Mouse (Mus musculus) neural tube, embryonic 15.5 days (tissue): Measurements from ENCODE around the gene Ino80b. TPM values are rescaled to one million over a fixed set of nuclear protein-coding genes. Genes with fewer than 3 reads are reported as not detected.

ENCODE experiments used
- ATAC-seq: fragments of 200-750 bp; cut with Nextera tagmentation; 2 replicates; pipeline ENCODE4 v1.8.0; 2017; ENCODE audit warnings: mild to moderate bottlenecking, moderate TSS enrichment, moderate library complexity; ENCODE audit not compliant: low FRiP score
- H3K27ac ChIP-seq: fragments of 300-500 bp; sonication (generic); replicated peaks from 2 replicates; pipeline ENCODE4 v1.5.1; 2015; ENCODE audit warnings: mild to moderate bottlenecking, inconsistent platforms
- H3K27me3 ChIP-seq: fragments of 300-500 bp; sonication (generic); replicated peaks from 2 replicates; pipeline ENCODE4 v1.6.1; 2015; ENCODE audit warnings: inconsistent platforms
- H3K36me3 ChIP-seq: fragments of 300-500 bp; sonication (generic); 2 replicates; pipeline ENCODE4 v1.6.1; 2015; ENCODE audit warnings: inconsistent platforms
- H3K4me1 ChIP-seq: fragments of 300-500 bp; sonication (generic); 2 replicates; pipeline ENCODE4 v1.6.1; 2015; ENCODE audit warnings: inconsistent platforms
- H3K4me2 ChIP-seq: fragments of 300-500 bp; sonication (generic); 2 replicates; pipeline ENCODE4 v1.6.1; 2015; ENCODE audit warnings: inconsistent platforms, mild to moderate bottlenecking, moderate library complexity
- H3K4me3 ChIP-seq: fragments of 300-500 bp; sonication (generic); replicated peaks from 2 replicates; pipeline ENCODE4 v1.5.1; 2015; ENCODE audit warnings: mild to moderate bottlenecking, inconsistent platforms
- H3K9ac ChIP-seq: fragments of 300-500 bp; sonication (generic); replicated peaks from 2 replicates; pipeline ENCODE4 v1.6.1; 2015; ENCODE audit warnings: mild to moderate bottlenecking, inconsistent platforms
- H3K9me3 ChIP-seq: fragments of 300-500 bp; sonication (generic); replicated peaks from 2 replicates; pipeline ENCODE4 v1.6.1; 2016; ENCODE audit warnings: inconsistent platforms
- WGBS: fragments of 180-500 bp; shearing (Covaris S2); methylation state at CpG from one replicate; pipeline ENCODE4 v1.1.7; 2015; ENCODE audit warnings: mixed read lengths; 5-methylcytosine and 5-hydroxymethylcytosine counted together
- polyA plus RNA-seq: library from polyadenylated mRNA; unstranded; fragments of >200 nt; fragmentation: Nextera tagmentation; extraction: Ambion mirVana; gene quantifications from 2 replicates; pipeline ENCODE4 v1.2.1, GENCODE M21; 2015

The Ino80b gene
- polyA plus RNA-seq, 1 experiment from 2014 or later = 12.3 TPM

- Histone ChIP-seq H3K36me3 (peaks cover 12% of the 10 kb centered on the region; the same call in 1 of the 2 replicates), H3K4me3 (peak within 1 kb of the TSS; percentile 69), H3K4me1 (peaks cover 22% of the 10 kb centered on the region), H3K27me3 (no peaks in the 10 kb centered on the region), H3K27ac (peak within 1 kb of the TSS; percentile 87), H3K4me2 (peak within 1 kb of the TSS; percentile 90), H3K9ac (peak within 1 kb of the TSS; percentile 77), H3K9me3 (no peaks in the 10 kb centered on the region)
- under 1% methylated on average over 25 of the region's 25 CpGs for WGBS
- ATAC-seq = peak; percentile 92
Observed at GRCm38 (mm10) chr6:83101316-83101687, 23.9 kb downstream of the Ino80b start, which contains the start of the genes Ccdc142 and Gm42688. Gene Ccdc142, plus strand, starts transcription at chr6:83101601. Gene Gm42688, plus strand, starts transcription at chr6:83101617.

GRCm38 (mm10) chr6:83098411-83098810, 26.8 kb downstream of the Ino80b start:
- WGBS = 83% methylated on average over 2 of the region's 2 CpGs
- no peaks in the 10 kb centered on the region for H3K9me3 ChIP-seq
- H3K27me3 ChIP-seq = peaks cover 4% of the 10 kb centered on the region; the same call in 1 of the 2 replicates
- no peak overlapping the region for H3K4me3 ChIP-seq
- no peak overlapping the region for H3K4me2 ChIP-seq
- ATAC-seq = no peak
- H3K27ac ChIP-seq = no peak overlapping the region
- H3K9ac ChIP-seq = no peak overlapping the region
- peaks cover 20% of the 10 kb centered on the region for H3K4me1 ChIP-seq
- H3K36me3 ChIP-seq = no peaks in the 10 kb centered on the region

GRCm38 (mm10) chr6:83095968-83096367, 29.3 kb downstream of the Ino80b start:
- H3K9ac ChIP-seq = no peak overlapping the region
- H3K36me3 ChIP-seq = no peaks in the 10 kb centered on the region
- H3K9me3 ChIP-seq = no peaks in the 10 kb centered on the region
- H3K4me3 ChIP-seq = no peak overlapping the region
- no peak overlapping the region for H3K4me2 ChIP-seq
- H3K27me3 ChIP-seq = peaks cover 12% of the 10 kb centered on the region
- no peak for ATAC-seq
- 51% methylated on average over 6 of the region's 6 CpGs for WGBS
- no peak overlapping the region for H3K27ac ChIP-seq
- 0 out of 2 replicates have a peak, but pooled peaks cover 5% of the 10 kb centered on the region for H3K4me1 ChIP-seq

DNA sequence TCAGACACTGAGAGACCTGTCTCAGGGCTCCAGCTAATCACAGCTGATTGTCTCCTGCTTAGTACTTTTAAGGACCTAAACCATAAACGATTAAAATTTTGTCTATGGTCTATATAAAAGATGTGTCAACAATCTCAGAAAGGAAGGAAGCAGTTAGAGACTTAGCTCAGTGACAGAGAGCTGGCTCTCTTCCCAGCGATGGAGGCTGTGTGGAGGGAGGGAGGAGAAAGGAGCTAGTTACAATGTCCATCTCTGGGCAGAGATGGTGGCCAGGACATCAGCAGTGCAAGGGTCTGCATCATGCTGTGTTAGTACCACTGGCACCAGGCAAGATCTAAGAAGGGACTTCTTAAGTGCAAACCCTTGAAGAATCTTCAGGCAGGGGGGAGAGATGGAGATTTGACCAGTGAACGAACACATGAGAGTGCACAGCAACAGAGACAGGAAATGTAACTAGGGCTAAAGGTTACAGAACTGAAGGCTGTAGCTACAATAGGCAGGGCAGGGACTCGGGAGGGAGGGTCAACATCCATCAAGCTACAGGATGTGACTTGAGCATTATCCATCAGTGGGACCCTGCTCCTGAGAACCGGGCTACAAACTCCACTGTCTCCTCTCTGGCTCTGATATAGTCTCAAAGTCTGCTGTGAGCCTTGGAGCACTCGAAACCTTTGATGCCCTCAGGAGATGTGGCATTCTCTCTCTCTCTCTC, 32.7 kb downstream of the Ino80b start:
- H3K4me1 ChIP-seq = peaks cover 4% of the 10 kb centered on the region
- no peak overlapping the region for H3K9ac ChIP-seq
- H3K27ac ChIP-seq = no peak overlapping the region
- 42% methylated on average over 6 of the region's 6 CpGs for WGBS
- peaks cover 44% of the 10 kb centered on the region for H3K27me3 ChIP-seq
- no peaks in the 10 kb centered on the region for H3K36me3 ChIP-seq
- no peak overlapping the region for H3K4me2 ChIP-seq
- no peak for ATAC-seq
- H3K9me3 ChIP-seq = no peaks in the 10 kb centered on the region
- H3K4me3 ChIP-seq = no peak overlapping the region

- H3K4me3 ChIP-seq = peak overlapping the region; percentile 17; the same call in 1 of the 2 replicates
- no peak for ATAC-seq
- H3K27me3 ChIP-seq = peaks cover 85% of the 10 kb centered on the region
- H3K9ac ChIP-seq = no peak overlapping the region
- peak overlapping the region; percentile 46 for H3K4me2 ChIP-seq
- no peak overlapping the region for H3K27ac ChIP-seq
- no peaks in the 10 kb centered on the region for H3K36me3 ChIP-seq
- WGBS = 9% methylated on average over 9 of the region's 9 CpGs
- peaks cover 16% of the 10 kb centered on the region for H3K4me1 ChIP-seq
- no peaks in the 10 kb centered on the region for H3K9me3 ChIP-seq
Observed at GRCm38 (mm10) chr6:83087926-83088260, 37.3 kb downstream of the Ino80b start.

DNA sequence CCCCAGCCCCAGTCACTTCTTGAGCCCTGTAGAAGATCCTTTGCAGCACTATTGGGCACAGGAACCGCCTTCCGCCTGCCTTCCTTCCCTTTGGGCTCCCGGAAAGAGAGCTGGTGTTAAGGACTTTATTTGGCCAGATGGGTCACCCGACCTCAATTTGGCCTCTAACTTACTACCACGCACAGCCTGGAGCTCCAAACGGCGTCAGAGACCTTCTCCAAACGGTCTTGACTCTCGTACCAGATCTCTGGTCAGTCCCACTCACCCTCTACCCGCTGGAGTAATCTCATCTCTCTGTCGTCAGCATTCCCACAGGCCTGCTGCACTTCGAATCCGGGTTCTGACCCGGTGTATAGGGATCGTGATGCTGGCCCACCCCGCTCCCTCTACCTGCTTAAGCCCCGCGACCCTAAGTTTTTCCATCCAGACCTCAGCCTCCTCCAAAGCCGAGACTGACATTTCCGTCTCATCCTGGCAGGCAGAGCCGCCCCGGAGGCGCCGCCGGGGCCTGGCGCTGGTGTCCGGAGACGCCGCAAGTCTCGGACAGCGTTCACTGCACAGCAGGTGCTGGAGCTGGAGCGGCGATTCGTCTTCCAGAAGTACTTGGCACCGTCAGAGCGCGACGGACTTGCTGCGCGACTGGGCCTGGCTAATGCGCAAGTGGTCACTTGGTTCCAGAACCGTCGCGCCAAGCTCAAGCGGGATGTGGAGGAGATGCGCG, 37.9 kb downstream of the Ino80b start:
- Histone ChIP-seq H3K4me1 (peaks cover 16% of the 10 kb centered on the region), H3K9me3 (no peaks in the 10 kb centered on the region), H3K36me3 (0 out of 2 replicates have a peak, but pooled peaks cover under 1% of the 10 kb centered on the region), H3K4me3 (peak overlapping the region; percentile 17), H3K4me2 (peak overlapping the region; percentile 46), H3K9ac (no peak overlapping the region), H3K27me3 (peaks cover 87% of the 10 kb centered on the region), H3K27ac (no peak overlapping the region)
- 2% methylated on average over 47 of the region's 47 CpGs for WGBS
- no peak for ATAC-seq

- ATAC-seq = no peak
- 2% methylated on average over 42 of the region's 42 CpGs for WGBS
- Histone ChIP-seq H3K4me3 (peak within 1 kb of the TSS; percentile 17; the same call in 1 of the 2 replicates), H3K27ac (no peak within 1 kb of the TSS), H3K27me3 (peaks cover 88% of the 10 kb centered on the region), H3K36me3 (peaks cover 8% of the 10 kb centered on the region), H3K4me1 (peaks cover 16% of the 10 kb centered on the region), H3K9me3 (no peaks in the 10 kb centered on the region), H3K4me2 (peak within 1 kb of the TSS; percentile 46), H3K9ac (no peak within 1 kb of the TSS)
Observed at GRCm38 (mm10) chr6:83086121-83087035, 38.9 kb downstream of the Ino80b start, which contains the start of gene Lbx2. Gene Lbx2, plus strand, starts transcription at chr6:83086367.

DNA sequence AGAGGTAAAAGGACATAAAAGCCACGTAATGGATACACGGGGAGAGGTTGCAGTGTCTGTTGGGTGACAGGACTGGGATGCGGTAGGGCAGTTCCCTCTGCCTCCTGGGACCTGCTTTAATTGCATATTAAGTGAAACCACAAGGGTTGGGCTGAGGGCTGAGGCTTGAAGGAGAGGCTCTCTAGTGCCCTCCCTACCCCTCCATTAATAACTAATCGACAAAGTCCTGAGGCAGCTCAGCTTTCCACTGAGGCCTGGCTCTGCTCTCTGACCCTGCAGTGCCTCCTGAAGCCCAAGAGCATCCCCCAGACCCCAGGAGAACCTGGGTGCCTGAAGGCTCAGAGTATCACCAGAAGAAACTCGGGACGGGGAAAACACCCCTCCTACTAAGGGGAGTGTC, 40.8 kb downstream of the Ino80b start:
- Histone ChIP-seq H3K9ac (no peak overlapping the region), H3K9me3 (no peaks in the 10 kb centered on the region), H3K27ac (no peak overlapping the region), H3K4me1 (peaks cover 26% of the 10 kb centered on the region), H3K27me3 (peaks cover 72% of the 10 kb centered on the region), H3K36me3 (peaks cover 15% of the 10 kb centered on the region), H3K4me3 (no peak overlapping the region), H3K4me2 (no peak overlapping the region)
- WGBS = 9% methylated on average over 6 of the region's 6 CpGs
- ATAC-seq = no peak

DNA sequence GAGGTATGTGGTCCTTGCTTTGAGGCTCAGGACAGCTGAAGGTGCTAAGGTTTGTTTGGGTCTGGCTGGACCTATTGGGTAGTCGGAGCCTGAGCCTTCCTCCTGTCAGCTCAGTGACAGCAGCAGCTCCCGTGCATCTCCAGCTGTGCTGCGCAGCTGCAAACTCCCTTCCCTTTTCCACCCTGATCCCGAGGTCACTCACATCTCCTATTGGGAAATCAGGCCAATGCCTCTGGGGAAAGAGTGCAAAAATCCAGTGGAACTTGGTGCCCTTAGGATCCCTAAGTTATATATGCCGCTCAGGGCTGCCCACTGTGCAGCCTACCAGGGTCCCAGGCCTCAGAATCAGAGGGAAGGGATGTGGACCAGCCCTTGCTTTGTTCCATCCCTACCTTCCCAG, 41.7 kb downstream of the Ino80b start:
- WGBS = 13% methylated on average over 5 of the region's 5 CpGs
- Histone ChIP-seq H3K4me1 (peaks cover 34% of the 10 kb centered on the region), H3K27ac (no peak overlapping the region)

DNA sequence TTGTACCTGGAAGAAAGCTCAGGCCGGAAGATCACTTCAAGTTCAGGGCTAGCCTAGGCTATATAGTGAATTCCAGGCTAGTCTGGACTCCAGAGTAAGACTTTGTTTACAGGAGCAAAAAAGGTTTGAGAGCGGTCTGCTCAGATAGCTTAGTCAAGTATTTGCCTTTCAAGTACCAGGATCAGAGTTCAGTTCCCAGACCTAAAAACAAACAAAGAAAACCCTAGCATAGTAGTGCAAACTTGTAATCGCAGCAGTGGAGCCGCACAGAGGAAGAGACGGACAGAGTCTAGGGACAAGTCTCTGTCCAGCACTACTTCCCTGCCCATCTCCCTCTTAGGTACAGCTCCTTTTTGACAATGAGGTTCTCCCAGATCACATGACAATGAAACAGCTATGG, 45.0 kb downstream of the Ino80b start:
- H3K9me3 ChIP-seq = no peaks in the 10 kb centered on the region
- WGBS = 94% methylated on average over 5 of the region's 5 CpGs
- H3K27me3 ChIP-seq = peaks cover 51% of the 10 kb centered on the region
- H3K9ac ChIP-seq = no peak overlapping the region
- ATAC-seq = no peak
- H3K4me1 ChIP-seq = peaks cover 31% of the 10 kb centered on the region
- peak overlapping the region; percentile 80; the same call in 1 of the 2 replicates for H3K4me2 ChIP-seq
- H3K27ac ChIP-seq = no peak overlapping the region
- peaks cover 15% of the 10 kb centered on the region for H3K36me3 ChIP-seq
- H3K4me3 ChIP-seq = no peak overlapping the region

More for the DNA sequence above, 41.7 kb downstream of the Ino80b start:
- Histone ChIP-seq H3K27me3 (peaks cover 64% of the 10 kb centered on the region), H3K9me3 (no peaks in the 10 kb centered on the region), H3K36me3 (peaks cover 15% of the 10 kb centered on the region), H3K4me3 (no peak overlapping the region), H3K4me2 (no peak overlapping the region), H3K9ac (no peak overlapping the region)
- ATAC-seq = no peak

DNA sequence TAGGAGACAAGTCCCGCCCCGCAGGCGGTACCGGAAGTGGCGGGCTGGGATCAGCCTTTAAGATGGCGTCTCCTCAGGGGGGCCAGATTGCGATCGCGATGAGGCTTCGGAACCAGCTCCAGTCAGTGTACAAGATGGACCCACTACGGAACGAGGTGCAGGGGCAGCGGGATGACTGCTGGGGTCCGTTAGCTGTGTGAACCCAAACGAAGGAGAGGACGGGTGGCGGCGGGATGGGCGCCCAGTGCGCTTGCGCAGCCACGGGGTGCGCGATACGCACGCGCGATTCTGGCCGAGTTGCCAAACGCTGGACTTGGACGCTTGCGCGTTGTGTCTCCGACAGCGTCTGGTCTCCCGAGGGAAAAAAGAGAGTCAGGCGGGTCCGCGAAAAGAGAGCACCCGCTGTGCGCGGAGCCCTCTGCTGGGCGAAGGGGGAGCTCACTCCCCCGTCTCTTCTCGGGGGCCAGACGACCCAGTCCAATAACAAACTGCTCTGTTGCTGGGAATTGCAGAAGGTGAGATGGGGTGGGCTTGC, 46.8 kb downstream of the Ino80b start:
- WGBS = under 1% methylated on average over 35 of the region's 46 CpGs
- Histone ChIP-seq H3K27ac (peak overlapping the region; percentile 98), H3K27me3 (peaks cover 51% of the 10 kb centered on the region), H3K9ac (peak overlapping the region; percentile 84), H3K36me3 (peaks cover 15% of the 10 kb centered on the region), H3K4me1 (peaks cover 27% of the 10 kb centered on the region), H3K4me2 (peak overlapping the region; percentile 98), H3K9me3 (no peaks in the 10 kb centered on the region), H3K4me3 (peak overlapping the region; percentile 84)
- ATAC-seq = peak; percentile 95
